Mouse (Mus musculus) small intestine, adult 2 months (tissue): ENCODE measurements around the gene Trim75. TPM values are rescaled to one million over a fixed set of nuclear protein-coding genes. Genes with fewer than 3 reads are reported as not detected.
"Not testable (repeated sequence)": the region's sequence is repeated elsewhere in the genome, so short reads cannot be mapped to it uniquely, and the experiment has no call there.

Experiments
- H3K27ac ChIP-seq: fragments of 200-500 bp; 2 replicates; pipeline ENCODE4 v1.5.1; 2012; ENCODE audit warnings: low read depth, low read length, control low read depth, inconsistent platforms; ENCODE audit not compliant: insufficient read depth
- H3K27me3 ChIP-seq: fragments of 200-500 bp; 2 replicates; pipeline ENCODE4 v1.6.1; 2012; ENCODE audit warnings: mild to moderate bottlenecking, moderate library complexity, low read length, inconsistent platforms; ENCODE audit not compliant: control insufficient read depth, insufficient read depth
- H3K36me3 ChIP-seq: fragments of 200-500 bp; 2 replicates; pipeline ENCODE4 v1.6.1; 2012; ENCODE audit warnings: mild to moderate bottlenecking, low read length, control low read depth, inconsistent platforms; ENCODE audit not compliant: control insufficient read depth, insufficient read depth
- H3K4me1 ChIP-seq: fragments of 200-500 bp; 2 replicates; pipeline ENCODE4 v1.6.1; 2012; ENCODE audit warnings: low read length, inconsistent platforms, mixed read lengths; ENCODE audit not compliant: control insufficient read depth, insufficient read depth, insufficient read length
- H3K4me3 ChIP-seq: fragments of 200-500 bp; 2 replicates; pipeline ENCODE4 v1.5.1; 2012; ENCODE audit warnings: low read depth, mild to moderate bottlenecking, control low read depth, inconsistent platforms, low read length, moderate library complexity
- CTCF ChIP-seq: fragments of 200-500 bp; IDR thresholded peaks from 2 replicates; pipeline ENCODE4 v1.5.1; 2012; ENCODE audit warnings: low read depth, mild to moderate bottlenecking, control low read depth, inconsistent platforms, low read length, moderate library complexity, mixed read lengths; ENCODE audit not compliant: insufficient replicate concordance, insufficient read length; ENCODE audit errors: extremely low read depth
- POLR2A ChIP-seq: fragments of 200-500 bp; IDR thresholded peaks from 2 replicates; pipeline ENCODE4 v1.6.1; 2012; ENCODE audit warnings: low read depth, mild to moderate bottlenecking, control low read depth, inconsistent platforms, low read length, moderate library complexity
- WGBS: fragments of 180-500 bp; shearing (Covaris S2); methylation state at CpG from one replicate; pipeline ENCODE4 v1.1.7; 2018; 5-methylcytosine and 5-hydroxymethylcytosine counted together
- polyA plus RNA-seq: library from polyadenylated mRNA; depleted of rRNA; stranded (reverse); fragments of >200 nt; gene quantifications from 2 replicates; pipeline ENCODE4 v1.2.3, GENCODE M21; 2012

The Trim75 gene
- polyA plus RNA-seq, 1 experiment: not detected

GRCm38 (mm10) chr8:65028959-65029686, 41.5 kb upstream of the Trim75 start:
- no peak overlapping the region for H3K4me3 ChIP-seq
- WGBS: 77% methylated on average over 12 of the region's 12 CpGs
- H3K4me1 ChIP-seq: no peaks in the 10 kb centered on the region
- H3K27ac ChIP-seq: no peak overlapping the region
- H3K27me3 ChIP-seq: no peaks in the 10 kb centered on the region
- TF ChIP-seq POLR2A (no peak), CTCF (no peak)
- H3K36me3 ChIP-seq: no peaks in the 10 kb centered on the region

GRCm38 (mm10) chr8:65022485-65022884, 34.9 kb upstream of the Trim75 start:
- WGBS: 47% methylated on average over 8 of the region's 8 CpGs
- H3K4me1 ChIP-seq: no peaks in the 10 kb centered on the region
- no peak overlapping the region for H3K27ac ChIP-seq
- TF ChIP-seq POLR2A: no peak
- no peaks in the 10 kb centered on the region for H3K27me3 ChIP-seq
- H3K4me3 ChIP-seq: no peak overlapping the region
- H3K36me3 ChIP-seq: no peaks in the 10 kb centered on the region

DNA sequence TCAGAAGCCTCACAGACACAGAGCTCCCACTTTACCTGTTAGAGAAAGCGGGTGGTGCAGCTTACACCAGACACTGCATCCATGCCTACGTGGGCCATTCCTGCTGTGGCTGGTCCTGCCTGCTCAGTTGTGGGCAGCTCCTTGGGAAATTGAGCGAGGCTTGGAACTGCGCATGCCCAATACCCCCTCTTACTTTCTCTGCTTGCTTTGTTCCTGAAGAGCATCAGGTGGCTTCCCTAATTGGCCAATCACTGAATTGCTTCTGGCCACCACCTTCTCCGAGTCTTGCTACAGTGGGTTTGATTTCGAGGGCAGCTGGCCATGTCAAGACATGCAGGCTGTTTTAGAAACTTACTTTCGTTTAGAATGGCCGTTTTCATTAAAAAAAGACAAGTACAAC, 30.8 kb upstream of the Trim75 start, which contains the start of the genes Trim61 and Trim60:
Trim61 (minus strand) TSS at position 101 of the 400 bp plus-strand sequence.
Trim60 (minus strand) TSS at position 162 of the 400 bp plus-strand sequence.
- Histone ChIP-seq H3K36me3 (no peaks in the 10 kb centered on the region), H3K4me1 (no peaks in the 10 kb centered on the region), H3K27me3 (no peaks in the 10 kb centered on the region; the same call in 1 of the 2 replicates), H3K4me3 (no peak within 1 kb of the TSS), H3K27ac (no peak within 1 kb of the TSS)
- 85% methylated on average over 8 of the region's 8 CpGs for WGBS
- TF ChIP-seq POLR2A: no peak
- TF ChIP-seq CTCF: no peak

- H3K4me3 ChIP-seq, H3K27ac ChIP-seq, H3K36me3 ChIP-seq, H3K27me3 ChIP-seq, H3K4me1 ChIP-seq: not testable (repeated sequence)
- WGBS: 76% methylated on average over 6 of the region's 6 CpGs
Observed at GRCm38 (mm10) chr8:65007616-65008015, 20.0 kb upstream of the Trim75 start.

DNA sequence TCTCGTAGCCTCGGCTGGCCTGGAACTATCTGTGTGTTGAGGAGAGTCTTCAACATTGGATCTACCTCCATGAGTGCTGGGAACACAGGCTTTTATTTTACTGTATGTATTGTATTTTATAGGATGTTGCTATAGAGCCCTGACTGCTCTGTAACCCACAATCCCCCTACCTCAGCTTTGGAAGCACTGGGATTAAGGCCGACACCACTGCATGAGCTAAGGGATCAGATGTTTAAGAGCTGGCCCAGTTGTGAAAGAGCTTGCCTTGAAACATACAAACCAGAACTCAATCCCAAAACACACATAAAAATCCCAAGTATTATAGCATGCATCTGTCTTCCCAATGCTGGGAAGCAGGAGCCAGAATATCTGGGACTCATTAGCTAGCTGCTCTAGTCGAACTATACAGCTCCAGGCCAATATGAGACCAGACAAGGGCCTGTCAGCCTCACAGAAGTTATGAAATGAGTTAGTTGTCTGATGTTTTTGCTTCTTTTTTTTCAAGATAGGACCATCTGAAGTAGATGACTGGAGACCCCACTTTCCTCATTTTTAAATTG, 11.3 kb upstream of the Trim75 start:
- no peaks in the 10 kb centered on the region for H3K36me3 ChIP-seq

GRCm38 (mm10) chr8:64983150-64983897, 4.3 kb downstream of the Trim75 start:
- 69% methylated on average over 20 of the region's 20 CpGs for WGBS
- no peaks in the 10 kb centered on the region for H3K4me1 ChIP-seq
- H3K27ac ChIP-seq: no peak overlapping the region
- no peaks in the 10 kb centered on the region for H3K27me3 ChIP-seq
- no peak overlapping the region for H3K4me3 ChIP-seq
- H3K36me3 ChIP-seq: no peaks in the 10 kb centered on the region
- TF ChIP-seq POLR2A (no peak), CTCF (no peak)

More for the DNA sequence above, 11.3 kb upstream of the Trim75 start:
- Histone ChIP-seq H3K27me3 (no peaks in the 10 kb centered on the region), H3K4me1 (no peaks in the 10 kb centered on the region), H3K4me3 (no peak overlapping the region), H3K27ac (no peak overlapping the region)
- TF ChIP-seq POLR2A: no peak
- TF ChIP-seq CTCF: no peak
- WGBS: 79% methylated on average over 4 of the region's 4 CpGs

GRCm38 (mm10) chr8:64962836-64963235, 24.8 kb downstream of the Trim75 start:
- H3K4me1 ChIP-seq: no peaks in the 10 kb centered on the region
- H3K36me3 ChIP-seq: peaks cover 36% of the 10 kb centered on the region
- no peak overlapping the region for H3K27ac ChIP-seq
- no peaks in the 10 kb centered on the region for H3K27me3 ChIP-seq
- no peak overlapping the region for H3K4me3 ChIP-seq
- TF ChIP-seq POLR2A: no peak
- no peak for TF ChIP-seq CTCF
